Mouse (Mus musculus): ENCODE measurements around the gene Rrp1.
A peak's percentile ranks its signal among the peaks of the same experiment; 100 is the strongest.

Gene Rrp1

GRCm38 (mm10) chr10:78412319-78413151 is at the start of gene Rrp1:
TSS of gene Rrp1 (minus strand) at chr10:78413043.
- DNase-seq (ENCODE audit: low read depth) = peak; percentile 93

- DNase-seq (ENCODE audit: low read depth) = no peak
Observed at GRCm38 (mm10) chr10:78461767-78462166, 48.9 kb upstream of the Rrp1 start.

GRCm38 (mm10) chr10:78460463-78460862 is 47.6 kb upstream of the Rrp1 start:
- DNase-seq (ENCODE audit: low read depth) = no peak

GRCm38 (mm10) chr10:78458348-78459111 is 45.7 kb upstream of the Rrp1 start:
- DNase-seq (ENCODE audit: low read depth) = no peak

- peak; percentile 59 for DNase-seq (ENCODE audit: low read depth)
Observed at GRCm38 (mm10) chr10:78457495-78458347, 44.9 kb upstream of the Rrp1 start.

- no peak for DNase-seq (ENCODE audit: low read depth)
Observed at GRCm38 (mm10) chr10:78456696-78457095, 43.9 kb upstream of the Rrp1 start.

- DNase-seq (ENCODE audit: low read depth) = no peak
Observed at GRCm38 (mm10) chr10:78452641-78453040, 39.8 kb upstream of the Rrp1 start.

- DNase-seq (ENCODE audit: low read depth) = no peak
Observed at GRCm38 (mm10) chr10:78450761-78451160, 37.9 kb upstream of the Rrp1 start.

GRCm38 (mm10) chr10:78447396-78447795 is 34.6 kb upstream of the Rrp1 start:
- no peak for DNase-seq (ENCODE audit: low read depth)

GRCm38 (mm10) chr10:78446195-78446594 is 33.4 kb upstream of the Rrp1 start:
- no peak for DNase-seq (ENCODE audit: low read depth)

- DNase-seq (ENCODE audit: low read depth) = no peak
Observed at GRCm38 (mm10) chr10:78442292-78442691, 29.4 kb upstream of the Rrp1 start.

GRCm38 (mm10) chr10:78441606-78442005 is 28.8 kb upstream of the Rrp1 start:
- DNase-seq (ENCODE audit: low read depth) = no peak

GRCm38 (mm10) chr10:78440812-78441211 is 28.0 kb upstream of the Rrp1 start:
- DNase-seq (ENCODE audit: low read depth) = no peak

- DNase-seq (ENCODE audit: low read depth) = no peak
Observed at GRCm38 (mm10) chr10:78439990-78440389, 27.1 kb upstream of the Rrp1 start.

- no peak for DNase-seq (ENCODE audit: low read depth)
Observed at GRCm38 (mm10) chr10:78439550-78439949, 26.7 kb upstream of the Rrp1 start.

- peak; percentile 55 for DNase-seq (ENCODE audit: low read depth)
Observed at GRCm38 (mm10) chr10:78438094-78438493, 25.3 kb upstream of the Rrp1 start.

- DNase-seq (ENCODE audit: low read depth) = no peak
Observed at GRCm38 (mm10) chr10:78432853-78433252, 20.0 kb upstream of the Rrp1 start.

GRCm38 (mm10) chr10:78429776-78430175 is 16.9 kb upstream of the Rrp1 start:
- no peak for DNase-seq (ENCODE audit: low read depth)

- no peak for DNase-seq (ENCODE audit: low read depth)
Observed at GRCm38 (mm10) chr10:78429180-78429579, 16.3 kb upstream of the Rrp1 start.

- DNase-seq (ENCODE audit: low read depth) = no peak
Observed at GRCm38 (mm10) chr10:78428070-78428469, 15.2 kb upstream of the Rrp1 start.

GRCm38 (mm10) chr10:78426117-78426735 is 13.4 kb upstream of the Rrp1 start:
- DNase-seq (ENCODE audit: low read depth) = peak; percentile 38
